Mouse (Mus musculus): ENCODE data around the gene Palm2. TPM values are rescaled to one million over a fixed set of nuclear protein-coding genes. Genes with fewer than 3 reads are reported as not detected.

Palm2 gene
- polyA plus RNA-seq, 1 experiment from 2014 or later: 1.1 TPM

DNA sequence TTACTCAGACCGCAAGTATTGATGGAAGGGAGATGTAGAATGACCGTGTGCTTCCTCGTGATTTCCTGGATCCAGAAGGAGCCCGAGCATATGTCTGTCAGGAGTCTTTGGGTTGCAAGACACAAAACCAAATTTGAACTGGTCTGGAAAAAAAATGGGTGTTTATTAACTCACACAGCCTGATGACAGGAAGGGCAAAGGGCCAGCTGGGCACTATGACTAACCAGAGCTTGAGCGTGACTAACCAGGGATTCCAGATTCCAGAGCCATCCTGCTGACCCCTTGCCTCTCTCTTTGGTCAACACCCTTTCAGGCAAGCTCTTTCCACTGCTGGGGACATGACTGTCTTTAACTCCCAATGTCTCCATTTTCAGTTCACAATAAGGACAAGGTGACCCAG is 301.4 kb downstream of the Palm2 start:
- Histone ChIP-seq H3K36me3 (ENCODE audit: control insufficient read depth, insufficient read depth) (no peaks in the 10 kb centered on the region), H3K27me3 (replicated peaks; ENCODE audit: control insufficient read depth, insufficient read depth, low read length) (no peaks in the 10 kb centered on the region), H3K9ac (ENCODE audit: low read depth, low read length) (no peak overlapping the region), H3K27ac (ENCODE audit: low read depth, low read length) (no peak overlapping the region), H3K4me2 (replicated peaks; ENCODE audit: low read depth) (no peak overlapping the region), H3K4me1 (replicated peaks; ENCODE audit: control insufficient read depth, insufficient read depth, low read length) (no peaks in the 10 kb centered on the region), H3K9me3 (ENCODE audit: control insufficient read depth) (no peaks in the 10 kb centered on the region), H3K4me3 (ENCODE audit: low read depth, low read length) (no peak overlapping the region)
- TF ChIP-seq CTCF (IDR thresholded peaks at IDR 0.05; ENCODE audit: low read depth): no peak
- 84% methylated on average over 5 of the region's 5 CpGs for WGBS
- no peak for ATAC-seq

DNA sequence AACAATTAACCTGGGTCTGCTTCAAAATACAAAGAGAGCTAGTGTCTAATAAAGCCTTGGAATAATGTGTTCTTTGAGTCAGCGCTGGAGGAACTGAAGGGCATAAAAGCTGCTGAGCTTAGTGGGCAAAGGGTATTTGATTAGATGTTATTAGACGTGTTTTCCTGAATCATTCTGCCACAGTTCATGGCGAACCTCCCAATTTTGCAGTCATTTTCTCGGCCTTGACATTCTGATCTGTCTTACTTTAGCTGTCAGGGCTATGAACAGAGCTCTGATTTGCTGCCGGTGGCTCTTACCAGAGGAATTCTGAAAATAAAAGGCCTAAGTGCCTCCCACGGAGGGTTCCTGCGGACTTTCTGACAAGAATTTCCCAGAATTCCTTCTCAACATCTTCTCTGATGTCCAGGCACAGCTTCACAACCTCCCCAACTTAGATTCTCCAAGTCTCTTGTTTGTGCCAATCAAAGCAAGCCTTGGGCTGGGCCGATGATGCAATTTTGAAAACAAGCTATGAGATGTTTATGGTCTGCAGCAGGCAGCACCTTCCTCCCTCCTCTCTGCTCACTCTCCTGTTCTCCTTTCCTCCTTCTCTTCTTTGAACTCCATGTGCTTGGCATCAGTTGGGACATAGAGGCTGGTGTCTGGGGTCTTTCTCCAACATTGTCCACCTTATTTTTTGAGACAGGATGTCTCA is 305.0 kb downstream of the Palm2 start:
- Histone ChIP-seq H3K9ac (ENCODE audit: low read depth, low read length) (no peak overlapping the region), H3K4me1 (replicated peaks; ENCODE audit: control insufficient read depth, insufficient read depth, low read length) (no peaks in the 10 kb centered on the region), H3K27me3 (replicated peaks; ENCODE audit: control insufficient read depth, insufficient read depth, low read length) (no peaks in the 10 kb centered on the region), H3K9me3 (ENCODE audit: control insufficient read depth) (no peaks in the 10 kb centered on the region), H3K4me3 (ENCODE audit: low read depth, low read length) (no peak overlapping the region), H3K27ac (ENCODE audit: low read depth, low read length) (no peak overlapping the region), H3K36me3 (ENCODE audit: control insufficient read depth, insufficient read depth) (no peaks in the 10 kb centered on the region), H3K4me2 (replicated peaks; ENCODE audit: low read depth) (no peak overlapping the region)
- ATAC-seq: no peak
- WGBS: 74% methylated on average over 8 of the region's 8 CpGs
- TF ChIP-seq CTCF (IDR thresholded peaks at IDR 0.05; ENCODE audit: low read depth): no peak

DNA sequence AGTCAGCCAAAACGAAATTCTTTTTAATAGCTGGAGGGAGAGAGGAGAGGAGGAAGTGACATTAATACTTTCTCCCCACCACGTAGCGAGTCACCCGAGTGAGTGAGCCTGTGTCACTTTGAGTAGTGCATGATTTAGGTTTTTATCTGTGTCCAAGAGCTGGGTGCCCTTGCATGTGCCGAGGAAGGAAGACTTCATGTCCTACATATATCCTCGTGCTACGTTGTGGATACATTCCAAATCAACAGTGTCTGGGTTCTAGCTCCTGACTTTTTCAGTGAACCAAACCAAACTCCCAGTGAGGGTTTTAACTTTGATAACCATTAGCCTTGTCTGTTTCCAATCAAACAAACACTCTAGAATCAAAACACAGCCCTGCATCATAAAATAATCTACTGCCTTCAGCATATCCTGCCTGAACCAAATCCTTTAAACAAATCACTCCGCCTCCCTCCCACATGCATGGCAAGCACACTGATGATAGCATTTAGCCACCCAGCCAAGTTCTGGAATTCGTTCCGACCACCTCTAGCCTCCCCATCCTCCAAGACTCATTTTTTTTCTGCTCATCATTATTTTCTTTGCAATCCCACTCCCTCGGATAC is 309.4 kb downstream of the Palm2 start:
- H3K36me3 ChIP-seq (ENCODE audit: control insufficient read depth, insufficient read depth): no peaks in the 10 kb centered on the region
- H3K27ac ChIP-seq (ENCODE audit: low read depth, low read length): no peak overlapping the region
- H3K4me3 ChIP-seq (ENCODE audit: low read depth, low read length): no peak overlapping the region
- H3K4me2 ChIP-seq (replicated peaks; ENCODE audit: low read depth): no peak overlapping the region
- no peaks in the 10 kb centered on the region for H3K4me1 ChIP-seq (replicated peaks; ENCODE audit: control insufficient read depth, insufficient read depth, low read length)
- WGBS: 54% methylated on average over 11 of the region's 11 CpGs
- no peak for TF ChIP-seq CTCF (IDR thresholded peaks at IDR 0.05; ENCODE audit: low read depth)
- no peak for ATAC-seq
- H3K9ac ChIP-seq (ENCODE audit: low read depth, low read length): no peak overlapping the region
- H3K9me3 ChIP-seq (ENCODE audit: control insufficient read depth): no peaks in the 10 kb centered on the region
- H3K27me3 ChIP-seq (replicated peaks; ENCODE audit: control insufficient read depth, insufficient read depth, low read length): no peaks in the 10 kb centered on the region

DNA sequence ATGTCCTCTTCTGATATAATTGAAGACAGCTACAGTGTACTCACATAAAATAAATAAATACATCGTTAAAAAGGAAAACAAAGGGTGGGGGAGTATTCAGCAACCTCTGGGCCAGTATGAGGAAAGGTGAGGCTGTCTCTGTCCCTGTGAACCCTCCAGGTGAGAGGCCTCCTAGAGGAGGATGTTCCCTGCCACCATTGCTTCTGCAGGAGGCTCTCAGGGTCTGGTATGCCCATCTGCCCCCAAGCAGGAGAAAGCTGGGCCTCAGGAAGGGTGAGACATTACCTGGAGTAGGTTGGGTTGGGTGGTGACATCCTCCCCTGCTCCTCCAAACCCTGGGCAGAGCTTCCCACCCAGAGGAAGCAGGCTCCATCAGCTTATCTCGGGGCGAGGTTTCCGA is 316.6 kb downstream of the Palm2 start:
- Histone ChIP-seq H3K9me3 (ENCODE audit: control insufficient read depth) (no peaks in the 10 kb centered on the region), H3K4me1 (replicated peaks; ENCODE audit: control insufficient read depth, insufficient read depth, low read length) (no peaks in the 10 kb centered on the region), H3K9ac (ENCODE audit: low read depth, low read length) (no peak overlapping the region), H3K4me3 (ENCODE audit: low read depth, low read length) (no peak overlapping the region), H3K4me2 (replicated peaks; ENCODE audit: low read depth) (no peak overlapping the region), H3K27ac (ENCODE audit: low read depth, low read length) (no peak overlapping the region), H3K36me3 (ENCODE audit: control insufficient read depth, insufficient read depth) (no peaks in the 10 kb centered on the region; the same call in 1 of the 2 replicates), H3K27me3 (replicated peaks; ENCODE audit: control insufficient read depth, insufficient read depth, low read length) (no peaks in the 10 kb centered on the region)
- ATAC-seq: no peak
- 46% methylated on average over 4 of the region's 4 CpGs for WGBS
- no peak for TF ChIP-seq CTCF (IDR thresholded peaks at IDR 0.05; ENCODE audit: low read depth)

DNA sequence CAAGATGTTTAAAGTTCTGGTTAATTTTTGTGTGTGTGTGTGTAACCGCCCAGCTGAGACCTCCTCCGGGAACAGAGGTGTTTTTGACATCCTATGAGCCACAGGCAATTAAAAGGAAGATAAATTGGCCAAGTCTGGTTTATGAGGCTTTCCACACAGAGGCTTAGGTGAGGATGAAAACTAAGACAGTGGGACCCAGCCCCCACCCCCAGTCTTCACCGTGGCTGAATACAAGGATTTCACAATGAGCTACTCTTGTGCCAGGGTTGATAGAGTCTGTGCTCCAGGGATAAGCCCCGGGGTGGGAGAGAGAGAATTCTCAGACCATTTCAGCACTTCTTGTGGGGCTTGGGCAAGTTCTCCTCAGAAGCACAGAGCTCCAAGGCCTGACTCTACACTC is 317.0 kb downstream of the Palm2 start:
- no peak for TF ChIP-seq CTCF (IDR thresholded peaks at IDR 0.05; ENCODE audit: low read depth)
- Histone ChIP-seq H3K9me3 (ENCODE audit: control insufficient read depth) (no peaks in the 10 kb centered on the region), H3K4me3 (ENCODE audit: low read depth, low read length) (no peak overlapping the region), H3K9ac (ENCODE audit: low read depth, low read length) (no peak overlapping the region), H3K36me3 (ENCODE audit: control insufficient read depth, insufficient read depth) (no peaks in the 10 kb centered on the region; the same call in 1 of the 2 replicates), H3K4me1 (replicated peaks; ENCODE audit: control insufficient read depth, insufficient read depth, low read length) (no peaks in the 10 kb centered on the region), H3K27me3 (replicated peaks; ENCODE audit: control insufficient read depth, insufficient read depth, low read length) (no peaks in the 10 kb centered on the region), H3K4me2 (replicated peaks; ENCODE audit: low read depth) (no peak overlapping the region), H3K27ac (ENCODE audit: low read depth, low read length) (no peak overlapping the region)
- no peak for ATAC-seq
- 63% methylated on average over 4 of the region's 4 CpGs for WGBS

DNA sequence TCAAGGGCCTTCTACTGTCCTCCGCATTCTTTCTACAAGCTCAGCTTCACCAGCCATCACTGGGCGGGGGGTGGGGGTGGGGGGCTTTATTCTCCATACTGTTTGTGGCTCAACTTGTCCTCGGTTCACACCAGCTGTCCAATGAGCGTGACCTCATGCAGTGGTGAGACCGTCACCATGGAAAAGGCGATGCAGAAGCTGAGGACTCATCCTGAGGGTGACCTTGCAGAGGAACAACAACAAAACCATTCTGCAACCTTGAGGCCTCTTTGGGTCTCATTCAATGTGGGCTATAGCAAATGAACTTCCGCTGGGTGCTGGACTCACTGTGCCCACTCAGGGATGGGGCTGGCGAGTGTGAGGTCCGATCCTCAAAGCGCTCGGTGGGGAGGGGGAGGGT is 317.5 kb downstream of the Palm2 start:
- no peaks in the 10 kb centered on the region; the same call in 1 of the 2 replicates for H3K36me3 ChIP-seq (ENCODE audit: control insufficient read depth, insufficient read depth)
- H3K4me3 ChIP-seq (ENCODE audit: low read depth, low read length): no peak overlapping the region
- no peaks in the 10 kb centered on the region for H3K4me1 ChIP-seq (replicated peaks; ENCODE audit: control insufficient read depth, insufficient read depth, low read length)
- no peak overlapping the region for H3K27ac ChIP-seq (ENCODE audit: low read depth, low read length)
- H3K9me3 ChIP-seq (ENCODE audit: control insufficient read depth): no peaks in the 10 kb centered on the region
- H3K4me2 ChIP-seq (replicated peaks; ENCODE audit: low read depth): no peak overlapping the region
- no peak for TF ChIP-seq CTCF (IDR thresholded peaks at IDR 0.05; ENCODE audit: low read depth)
- 92% methylated on average over 11 of the region's 11 CpGs for WGBS
- no peaks in the 10 kb centered on the region for H3K27me3 ChIP-seq (replicated peaks; ENCODE audit: control insufficient read depth, insufficient read depth, low read length)
- no peak overlapping the region for H3K9ac ChIP-seq (ENCODE audit: low read depth, low read length)
- ATAC-seq: no peak

Measured in intestine, postnatal 0 days (tissue).